Mouse (Mus musculus): ENCODE results near the gene Zcchc14.

The Zcchc14 gene

DNA sequence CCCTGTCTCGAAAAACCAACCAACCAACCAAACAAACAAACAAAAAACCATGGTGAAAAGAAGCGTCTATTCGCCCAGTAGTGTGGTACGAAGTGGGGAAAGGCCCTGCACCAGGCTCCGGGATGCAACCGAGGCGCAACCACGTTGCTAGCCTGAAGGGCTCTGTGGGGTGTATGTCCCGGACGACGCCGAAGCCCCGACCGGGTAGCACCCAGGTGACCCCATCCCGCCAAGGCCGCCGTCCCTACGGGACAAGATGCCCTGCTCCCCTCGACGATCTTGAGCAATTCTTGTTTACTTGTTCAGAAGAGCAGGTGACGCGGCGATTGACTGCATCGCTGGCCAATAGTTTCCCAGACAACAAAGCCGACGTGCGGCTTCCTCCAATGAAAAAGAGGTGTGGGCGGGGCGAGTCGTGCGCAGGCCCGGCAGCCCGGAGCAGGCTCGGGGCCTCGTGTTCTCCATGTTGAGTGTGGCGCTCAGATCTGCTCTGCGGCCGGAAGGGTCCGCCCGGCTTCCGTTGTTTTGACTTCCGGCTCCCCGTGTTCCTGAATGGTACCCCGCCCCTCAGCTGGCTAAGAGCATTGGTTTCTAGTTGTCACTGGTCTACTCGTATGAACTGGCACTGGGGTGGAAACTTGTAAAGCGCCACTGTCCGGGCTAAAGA lies 67.4 kb downstream of the Zcchc14 start:
- peak; percentile 99 for DNase-seq (ENCODE audit: low spot score)

DNA sequence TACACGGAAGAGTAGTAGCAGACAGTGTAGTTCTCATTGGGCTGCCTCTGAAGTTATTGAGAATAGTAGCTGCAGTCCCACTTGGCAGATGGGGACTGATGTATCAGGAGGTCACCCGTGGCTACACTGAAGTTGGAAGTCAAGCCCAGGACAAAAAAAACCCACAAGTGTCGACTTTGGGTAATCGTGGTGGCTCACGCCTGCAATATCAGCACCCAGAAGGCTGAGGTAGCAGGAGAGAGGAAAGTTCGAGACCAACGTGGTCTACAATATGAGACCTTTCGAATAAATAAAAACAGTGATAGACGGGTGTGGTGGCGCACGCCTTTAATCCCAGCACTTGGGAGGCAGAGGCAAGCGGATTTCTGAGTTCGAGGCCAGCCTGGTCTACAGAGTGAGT lies 68.0 kb downstream of the Zcchc14 start:
- no peak for DNase-seq (ENCODE audit: low spot score)

DNA sequence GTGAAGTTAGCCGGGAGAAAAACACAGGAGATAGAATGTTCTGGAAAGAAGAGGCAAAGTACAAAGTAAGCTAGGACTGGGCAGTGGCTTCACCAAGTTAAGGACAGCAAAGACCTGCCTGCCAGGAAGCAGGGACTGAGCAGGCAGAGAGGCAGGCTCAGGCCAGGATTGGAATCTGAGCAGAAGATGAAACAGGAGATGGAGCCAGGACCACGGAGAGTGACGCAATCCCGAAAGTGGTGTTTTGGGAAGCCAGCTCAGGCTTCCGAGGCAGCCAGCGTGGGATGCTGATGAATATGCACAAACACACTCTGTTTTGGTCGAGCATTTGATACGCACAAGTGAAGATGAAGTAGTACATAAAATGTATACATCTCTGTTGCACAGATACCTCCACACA lies 69.0 kb downstream of the Zcchc14 start:
- no peak for DNase-seq (ENCODE audit: low spot score)

DNA sequence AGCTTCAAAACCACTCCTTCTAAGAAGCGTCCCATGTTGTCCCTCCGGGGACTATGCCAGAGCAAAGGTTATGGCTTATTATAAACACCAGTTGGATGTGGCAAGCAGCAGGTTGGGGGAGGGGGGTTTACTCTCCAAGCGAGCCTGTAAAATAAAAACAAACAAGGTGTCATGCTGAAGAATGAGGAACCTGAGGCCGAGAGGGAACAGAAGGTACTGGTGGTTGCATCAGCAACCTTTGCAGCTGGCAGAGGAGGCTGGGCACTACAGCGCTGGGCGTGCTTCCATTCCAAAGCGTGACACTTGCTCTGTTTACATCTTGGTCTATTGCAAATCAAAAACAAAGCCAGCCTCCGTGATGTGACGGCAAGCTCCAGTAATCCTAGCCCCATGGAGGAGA lies 72.2 kb downstream of the Zcchc14 start:
- no peak for DNase-seq (ENCODE audit: low spot score)

- DNase-seq (ENCODE audit: low spot score), result peak; percentile 94
Observed at GRCm38 (mm10) chr8:121578676-121579451, 73.8 kb downstream of the Zcchc14 start, which contains the start of gene Fbxo31. Gene Fbxo31 (minus strand): TSS chr8:121578806.

DNA sequence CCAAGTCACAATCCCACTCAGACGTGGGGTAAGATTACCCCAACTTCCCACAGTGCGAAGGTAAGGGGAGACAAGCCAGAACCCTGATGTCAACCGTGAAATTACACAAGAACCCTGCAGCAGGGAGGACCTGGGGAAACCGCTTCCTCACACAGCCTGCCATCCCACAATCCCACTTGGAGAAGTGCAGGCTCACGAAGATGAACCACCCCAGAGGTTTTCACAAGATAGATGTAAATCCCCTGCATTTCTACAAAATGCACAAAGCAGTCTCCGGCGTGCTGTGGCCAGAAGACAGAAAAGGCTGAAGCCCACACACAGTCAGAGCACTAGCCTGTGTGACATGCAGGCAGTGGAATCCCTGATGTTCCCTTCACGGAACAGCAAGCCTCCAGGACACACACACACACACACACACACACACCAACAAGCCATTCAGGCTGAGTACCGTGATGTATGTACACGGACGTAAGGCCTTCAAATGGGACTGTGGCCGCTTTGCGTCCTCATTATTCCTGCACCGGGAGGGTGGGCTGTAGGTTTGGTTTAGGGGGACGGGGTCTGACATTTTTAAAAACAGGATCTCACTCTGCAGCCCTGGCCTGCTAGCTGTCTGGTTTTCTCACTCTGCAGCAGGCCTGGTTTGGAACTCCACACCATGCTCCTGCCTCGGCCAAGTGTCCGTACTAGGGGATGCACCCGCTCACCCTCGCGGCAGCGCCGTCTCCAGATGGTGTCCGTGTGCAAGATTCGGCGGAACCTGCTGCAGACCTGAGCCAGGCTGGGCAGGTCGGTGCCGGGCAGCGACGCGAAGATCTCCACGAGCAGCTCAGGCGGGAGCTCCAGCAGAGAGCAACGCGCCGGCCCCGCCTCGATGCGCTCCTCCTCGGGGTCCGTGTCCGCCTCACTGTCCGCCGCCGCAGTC lies 74.7 kb downstream of the Zcchc14 start:
- no peak for DNase-seq (ENCODE audit: low spot score)

DNA sequence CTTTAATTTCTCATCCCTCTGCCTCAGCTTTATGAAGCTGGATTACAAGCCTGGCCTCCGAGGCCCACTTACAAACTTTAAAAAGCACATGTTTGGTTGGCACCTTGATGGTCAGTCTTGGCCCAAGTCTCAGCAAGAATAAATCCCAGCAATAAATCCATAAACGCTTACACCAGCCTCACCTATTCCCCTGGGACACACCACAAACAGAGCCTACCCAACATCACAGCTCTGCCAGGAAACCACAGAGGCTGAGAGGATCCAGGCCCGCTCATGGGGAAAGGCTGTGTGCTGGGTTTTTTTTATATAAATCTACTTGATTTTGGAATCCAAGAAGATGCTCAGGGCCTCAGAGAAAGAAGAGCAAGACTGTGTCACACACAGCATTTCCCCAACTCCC lies 77.0 kb downstream of the Zcchc14 start:
- DNase-seq (ENCODE audit: low spot score), result no peak

DNA sequence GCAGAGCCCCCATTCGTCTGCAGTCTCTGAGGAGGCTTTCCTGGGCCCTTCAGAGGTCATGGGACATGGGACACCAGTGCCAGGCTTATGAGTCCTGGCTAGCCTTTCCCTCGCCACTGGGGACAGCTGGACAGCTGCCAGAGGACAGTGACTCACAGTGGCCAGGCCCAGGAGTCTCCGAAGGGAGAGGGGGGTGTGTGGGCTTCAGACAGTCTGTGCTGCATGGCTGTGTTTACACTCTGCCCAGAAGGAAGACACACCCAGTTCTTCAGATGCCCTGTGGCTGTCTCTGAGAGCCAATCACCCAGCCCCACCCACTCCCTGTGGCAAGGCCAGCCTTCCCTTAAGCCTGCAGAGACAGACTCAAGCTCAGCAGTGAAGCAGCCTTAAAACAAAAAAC lies 79.4 kb downstream of the Zcchc14 start:
- peak; percentile 70 for DNase-seq (ENCODE audit: low spot score)

DNA sequence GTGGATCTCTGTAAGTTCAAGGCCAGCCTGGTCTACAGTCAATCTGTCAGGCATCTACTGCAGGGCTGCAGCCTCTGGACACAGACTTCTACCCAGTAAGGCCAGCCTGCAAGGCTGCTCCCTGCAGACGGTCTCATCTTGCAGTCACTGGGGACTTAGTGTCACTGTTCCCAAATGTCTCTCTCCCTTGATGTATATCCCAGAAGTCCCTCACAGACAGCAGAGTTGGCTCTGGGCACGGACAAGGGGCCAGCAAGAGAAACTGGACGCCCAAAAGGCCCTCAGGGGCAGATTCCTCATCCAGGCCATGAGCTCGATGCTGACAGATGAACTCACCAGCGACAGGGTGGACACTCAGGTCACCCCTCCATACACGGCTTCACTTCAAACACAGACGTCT lies 80.6 kb downstream of the Zcchc14 start:
- DNase-seq (ENCODE audit: low spot score), result no peak

DNA sequence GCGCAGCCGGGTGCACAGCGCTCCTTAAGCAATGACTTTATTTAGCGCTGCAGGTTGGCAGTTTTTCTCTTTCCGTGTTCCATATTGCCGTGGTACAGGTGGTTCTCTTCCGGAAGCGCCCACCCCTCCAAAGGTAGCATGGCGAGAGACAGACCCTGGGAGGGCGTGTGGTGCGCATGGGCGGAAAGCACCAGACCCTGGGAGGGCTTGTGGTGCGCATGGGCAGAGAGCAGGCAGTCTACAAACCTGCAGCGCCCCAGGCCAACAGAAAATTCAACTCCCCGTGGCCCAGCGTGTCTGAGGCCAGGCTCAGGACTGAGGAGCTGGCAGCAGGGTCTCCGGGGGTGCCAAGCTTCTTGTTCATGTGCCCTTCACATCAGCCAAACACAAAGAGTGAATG lies 81.9 kb downstream of the Zcchc14 start:
- DNase-seq (ENCODE audit: low spot score), result no peak

GRCm38 (mm10) chr8:121570335-121570734 lies 82.4 kb downstream of the Zcchc14 start:
- no peak for DNase-seq (ENCODE audit: low spot score)

- DNase-seq (ENCODE audit: low spot score), result no peak
Observed at GRCm38 (mm10) chr8:121568321-121568720, 84.4 kb downstream of the Zcchc14 start.

DNA sequence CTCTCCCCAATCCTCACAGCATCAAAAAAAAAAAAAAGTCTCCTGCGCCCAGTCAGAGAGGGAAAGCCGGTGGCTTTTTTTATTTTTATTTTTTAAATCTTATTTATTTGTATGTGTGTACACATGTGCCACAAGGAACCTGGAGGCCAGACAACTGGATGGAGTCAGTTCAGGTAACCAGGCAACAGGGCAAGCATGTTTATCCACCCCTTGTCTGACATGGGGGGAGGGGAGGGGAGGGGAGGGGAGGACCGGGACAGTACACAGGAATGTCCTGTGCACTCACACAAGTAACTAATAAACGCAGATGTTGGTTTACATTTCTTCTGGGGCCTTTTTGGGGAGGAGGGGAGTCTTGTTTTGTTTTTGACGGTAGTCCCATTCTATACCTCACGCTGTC lies 89.0 kb downstream of the Zcchc14 start:
- no peak for DNase-seq (ENCODE audit: low spot score)

- DNase-seq (ENCODE audit: low spot score), result no peak
Observed at GRCm38 (mm10) chr8:121562941-121563351, 89.8 kb downstream of the Zcchc14 start.

DNA sequence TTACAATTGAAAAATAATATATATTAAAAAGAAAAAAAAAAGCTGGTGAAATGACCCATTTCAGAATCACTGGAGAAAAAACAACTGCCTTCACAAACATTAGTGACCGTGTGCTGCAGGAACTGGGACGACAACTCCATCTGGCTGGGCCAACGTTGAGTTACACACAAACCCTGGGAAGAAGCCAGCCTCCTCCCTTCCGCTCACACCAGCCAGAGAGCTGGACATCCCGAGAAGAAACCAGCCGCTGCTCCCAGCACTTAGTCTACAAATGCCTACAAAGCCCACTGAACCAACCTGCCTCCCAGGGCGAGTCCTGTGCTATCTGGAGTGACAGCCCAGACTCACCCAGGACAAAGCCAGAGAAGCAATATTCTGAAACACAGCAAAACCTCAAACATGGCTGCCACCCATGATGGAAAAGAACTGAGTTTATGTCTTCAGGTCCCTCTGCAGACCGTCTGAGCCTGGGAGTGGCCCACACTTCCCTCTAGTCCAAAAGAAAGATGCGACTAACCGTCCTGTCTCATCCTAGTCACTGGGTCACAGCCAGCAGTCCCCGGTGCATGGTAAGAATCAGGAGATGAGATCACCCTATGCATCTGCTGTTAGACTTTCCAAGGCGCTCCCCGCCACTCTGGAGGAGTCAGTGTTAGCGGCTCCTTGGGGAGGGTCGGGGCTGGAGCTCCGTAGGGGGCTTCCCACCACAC lies 90.9 kb downstream of the Zcchc14 start:
- no peak for DNase-seq (ENCODE audit: low spot score)

DNA sequence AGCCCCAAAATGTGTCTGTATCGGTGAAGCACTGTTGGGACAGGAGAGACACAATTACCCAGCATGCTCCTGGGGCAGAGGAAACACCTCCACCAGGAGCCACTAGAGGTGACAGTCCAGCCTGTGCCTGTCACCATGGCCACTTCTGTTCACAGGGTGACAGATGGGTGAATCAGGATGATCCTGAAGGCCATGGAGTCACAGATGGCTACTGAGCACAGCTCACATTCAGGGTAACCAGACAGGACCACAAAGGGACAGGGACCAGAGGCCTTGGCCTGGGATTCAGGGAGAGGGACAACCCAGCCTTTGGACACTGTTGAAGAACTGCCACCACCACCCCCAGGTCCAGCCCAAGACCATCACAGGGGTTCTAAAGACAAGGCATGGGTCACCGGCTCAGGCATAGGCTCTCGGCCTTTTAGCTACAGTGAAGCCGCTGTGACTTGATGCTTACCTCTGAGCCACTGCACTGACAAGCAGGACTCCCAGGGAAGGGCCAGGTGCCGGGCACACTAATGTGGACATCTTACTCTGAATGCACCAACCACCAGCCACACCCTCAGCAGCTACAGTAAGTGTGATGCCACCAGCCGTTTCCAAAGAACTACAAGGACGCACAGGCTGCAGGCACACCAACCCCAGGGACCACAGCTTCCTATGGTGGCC lies 92.1 kb downstream of the Zcchc14 start:
- DNase-seq (ENCODE audit: low spot score), result no peak

- no peak for DNase-seq (ENCODE audit: low spot score)
Observed at GRCm38 (mm10) chr8:121559801-121560200, 92.9 kb downstream of the Zcchc14 start.

DNA sequence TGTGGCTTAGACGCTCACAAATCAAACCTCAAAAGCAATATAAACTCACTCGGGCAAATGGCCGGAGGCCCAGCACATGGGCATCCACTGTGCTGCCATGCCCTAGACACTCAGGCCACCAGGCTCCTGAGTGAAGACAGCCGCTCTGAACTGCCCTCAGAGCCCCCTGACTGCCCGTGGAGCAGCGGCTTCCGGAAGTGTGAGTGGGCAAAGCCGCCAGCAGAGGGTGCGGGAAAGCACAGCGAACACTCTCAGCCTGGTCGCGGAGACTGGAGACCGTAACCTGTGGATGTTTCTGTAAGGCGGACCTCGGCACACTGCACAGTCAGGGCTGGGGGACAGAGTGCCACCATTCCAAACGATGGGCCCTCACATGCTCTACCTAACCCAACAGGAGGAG lies 94.2 kb downstream of the Zcchc14 start:
- DNase-seq (ENCODE audit: low spot score), result no peak

DNA sequence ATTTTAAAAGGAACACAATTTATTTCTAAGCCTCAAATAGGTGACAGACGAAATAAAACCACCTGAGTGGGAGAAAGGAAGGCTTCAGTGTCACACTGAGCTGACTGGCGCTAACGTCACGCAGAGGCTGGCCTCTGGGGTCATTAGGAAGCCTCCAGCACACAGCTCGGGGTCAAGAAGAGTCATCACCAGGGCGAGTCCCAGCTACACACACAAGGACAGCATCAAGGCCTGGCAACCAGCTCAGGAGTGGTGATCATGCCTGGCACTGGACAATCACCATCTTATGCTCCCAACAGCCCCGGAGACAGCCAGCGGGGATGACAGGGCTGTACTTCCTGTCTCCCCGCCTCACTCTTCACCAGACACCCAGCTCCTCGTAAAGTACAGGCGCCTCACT lies 95.0 kb downstream of the Zcchc14 start:
- DNase-seq (ENCODE audit: low spot score), result no peak

DNA sequence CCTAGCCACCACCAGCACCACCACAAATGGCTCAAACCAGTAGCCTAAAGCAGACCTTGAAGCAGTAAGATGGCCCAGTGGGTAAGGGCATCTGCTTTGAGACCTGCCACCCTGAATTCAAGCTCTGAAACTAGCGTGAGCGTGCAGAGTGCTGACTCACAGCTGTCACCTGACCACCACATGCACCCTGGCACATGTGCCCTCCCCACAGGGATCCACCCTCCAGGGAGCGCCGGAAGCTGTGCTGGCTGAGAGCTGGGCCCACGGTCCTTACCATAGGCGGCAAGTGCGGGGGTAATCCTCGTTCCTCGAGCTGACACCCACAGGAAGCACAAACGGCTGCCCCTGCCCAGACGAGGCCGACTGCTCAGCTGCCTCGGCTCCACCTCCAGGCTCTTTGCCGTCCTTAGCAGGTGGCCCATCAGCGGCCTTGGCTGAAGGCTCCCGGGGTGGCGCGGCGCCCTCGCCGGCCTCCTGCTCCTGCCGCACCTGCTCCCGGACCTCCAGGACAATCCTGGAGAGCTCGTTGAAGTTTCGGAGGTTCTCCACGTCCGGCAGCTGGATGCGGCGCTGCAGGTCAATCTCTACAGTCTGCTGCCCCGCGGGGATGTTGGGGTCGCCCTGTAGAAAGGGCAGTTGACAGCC lies 98.7 kb downstream of the Zcchc14 start:
- DNase-seq (ENCODE audit: low spot score), result no peak

DNA sequence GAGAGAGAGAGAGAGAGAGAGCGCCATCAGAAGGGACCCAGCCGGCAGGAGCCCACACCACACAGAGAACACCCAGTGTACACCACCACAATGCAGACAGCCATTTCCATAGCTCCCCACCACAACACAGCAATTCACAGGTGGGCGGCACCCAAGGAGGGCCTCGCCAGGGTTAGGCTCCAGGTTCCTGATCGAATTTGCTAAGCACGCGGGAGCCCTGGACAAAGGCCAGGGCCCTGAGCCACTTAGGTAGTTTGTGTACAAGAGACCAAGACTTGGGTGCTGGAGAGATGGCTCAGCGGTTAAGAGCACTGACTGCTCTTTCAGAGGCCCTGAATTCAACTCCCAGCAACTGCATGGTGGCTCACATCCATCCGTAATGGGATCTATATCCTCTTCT lies 100.2 kb downstream of the Zcchc14 start:
- no peak for DNase-seq (ENCODE audit: low spot score)

Data from urinary bladder, postnatal 25 days (tissue).